Mouse (Mus musculus) natural killer cell, adult 2 months (primary cell): ENCODE measurements at regions not wholly inside any gene's neighbourhood (a gene's known extent, or its start where the extent isn't known, plus 50 kb on each side); places are given as distances from the start of the nearest gene placed in this dataset.

ENCODE experiments used
- DNase-seq, 2 experiments: peaks; one replicate each; pipeline ENCODE4 v3.0.0; 2022; ENCODE audit warnings: low spot score in 2 of 2

GRCm38 (mm10) chr13:59229111-59229541 lies 355.9 kb downstream of the Agtpbp1 start:
- no peak for DNase-seq

GRCm38 (mm10) chr13:59228059-59228830 lies 356.8 kb downstream of the Agtpbp1 start:
- DNase-seq: peak; percentile 13 to 27

DNA sequence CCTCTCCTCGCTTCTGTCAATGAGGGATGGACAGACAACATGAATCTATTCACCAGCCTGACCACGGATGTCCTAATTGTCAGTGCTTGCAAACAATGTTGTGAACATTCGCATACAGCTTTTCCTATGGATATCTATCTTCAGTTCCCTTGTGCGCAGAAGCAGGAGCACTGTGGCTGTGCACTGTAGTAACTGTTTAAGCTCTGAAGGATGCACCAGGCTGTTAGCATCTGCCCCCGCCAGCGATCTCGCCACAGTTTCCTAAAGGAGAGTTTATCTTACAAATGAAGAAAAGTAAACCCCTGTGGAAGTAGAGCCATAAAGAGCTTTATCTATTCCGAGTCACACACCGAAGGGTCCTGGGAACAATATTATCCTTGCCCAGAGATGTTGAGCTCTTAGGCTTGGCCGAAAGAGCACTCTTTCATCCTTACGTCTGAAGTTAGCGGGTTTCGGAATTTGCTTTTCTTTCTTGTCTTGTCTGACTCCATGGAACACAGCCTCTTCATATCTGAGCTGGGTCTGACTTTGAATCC lies 357.4 kb downstream of the Agtpbp1 start:
- no peak for DNase-seq

GRCm38 (mm10) chr13:59220587-59220986 lies 364.4 kb downstream of the Agtpbp1 start:
- no peak for DNase-seq

DNA sequence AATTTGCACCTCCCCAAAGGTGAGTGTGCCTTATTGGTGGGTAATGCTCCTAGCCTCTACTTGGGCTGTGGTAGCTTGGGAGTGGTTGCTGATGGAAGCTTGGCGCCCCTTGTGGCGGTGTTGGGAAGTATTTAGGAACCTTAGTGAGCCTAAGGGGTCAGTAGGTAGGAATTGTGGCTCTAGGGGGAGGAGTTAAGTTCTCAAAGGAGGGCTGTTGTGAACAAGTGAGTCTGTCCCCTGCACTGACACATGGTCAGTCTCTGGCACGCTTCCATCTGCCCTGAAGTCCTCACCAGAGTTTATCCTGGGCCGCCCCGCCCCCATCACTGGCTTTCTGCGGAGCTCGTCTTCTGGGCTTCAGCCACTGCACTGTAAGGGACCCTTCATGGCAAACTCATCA lies 364.9 kb downstream of the Agtpbp1 start:
- no peak for DNase-seq

DNA sequence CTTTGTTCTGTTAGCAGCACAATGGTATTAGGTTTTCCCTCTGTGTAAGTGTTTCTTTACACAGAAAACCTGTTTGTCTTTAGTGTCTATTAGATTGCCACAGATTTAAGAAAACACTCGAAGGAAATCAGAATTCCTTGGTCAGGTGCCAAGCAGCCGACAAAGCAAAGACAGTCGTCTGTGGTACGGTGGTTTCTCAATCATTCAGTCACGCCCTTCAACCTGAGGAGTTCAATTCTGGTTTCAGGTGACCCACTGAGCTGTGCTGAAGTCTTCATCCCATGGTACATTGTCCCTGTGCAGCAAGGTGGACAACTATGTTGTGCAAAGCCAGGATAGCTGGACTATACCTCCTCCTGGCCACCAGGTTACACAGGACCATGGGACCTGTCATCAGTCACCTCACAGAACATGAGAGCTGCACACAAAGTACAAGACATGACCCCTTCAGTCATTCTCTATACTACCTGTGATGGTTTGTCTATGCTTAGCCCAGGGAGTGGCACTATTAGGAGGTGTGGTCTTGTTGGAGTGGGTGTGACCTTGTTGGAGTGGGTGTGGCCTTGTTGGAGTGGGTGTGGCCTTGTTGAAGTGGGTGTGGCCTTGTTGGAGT lies 368.2 kb downstream of the Agtpbp1 start:
- DNase-seq: no peak

DNA sequence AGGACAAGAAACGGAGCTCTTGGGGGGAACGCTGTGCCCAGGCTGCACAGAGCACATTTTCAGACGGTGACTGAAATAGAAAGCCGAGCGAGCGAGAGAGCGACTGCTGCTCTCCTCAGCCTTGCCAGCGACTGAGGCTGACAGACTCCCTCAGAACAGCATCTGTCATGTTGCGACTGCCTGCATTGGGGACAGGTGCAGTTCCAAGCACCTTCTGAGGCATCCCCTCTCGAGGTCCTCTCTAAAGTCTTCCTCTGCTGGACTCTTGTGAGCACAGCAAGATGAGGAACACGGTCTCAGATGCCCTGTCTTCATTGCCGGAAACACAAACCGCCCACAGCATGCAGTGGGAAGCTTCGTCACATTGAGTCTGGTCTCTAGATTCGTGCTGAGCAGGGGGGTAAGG lies 372.7 kb downstream of the Agtpbp1 start:
- DNase-seq: no peak

DNA sequence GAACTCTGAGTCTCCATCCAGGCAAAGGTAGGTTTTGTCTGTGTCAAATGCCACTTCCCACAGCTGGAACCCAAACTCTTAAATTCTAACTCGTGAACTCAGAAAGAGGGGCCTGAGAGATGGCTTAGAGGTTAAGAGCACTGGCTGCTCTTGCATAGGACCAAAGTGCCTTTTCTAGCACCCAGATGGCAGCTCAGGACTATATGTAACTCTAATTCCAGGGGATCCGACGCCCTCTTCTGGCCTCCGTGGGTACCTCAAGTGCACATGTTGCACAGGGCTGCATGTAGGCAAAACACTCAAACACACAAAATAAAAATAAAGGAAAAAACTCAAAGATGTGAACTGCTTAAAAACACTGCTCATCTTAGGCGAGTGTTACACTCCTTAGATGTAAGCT lies 374.2 kb downstream of the Agtpbp1 start:
- DNase-seq: no peak

DNA sequence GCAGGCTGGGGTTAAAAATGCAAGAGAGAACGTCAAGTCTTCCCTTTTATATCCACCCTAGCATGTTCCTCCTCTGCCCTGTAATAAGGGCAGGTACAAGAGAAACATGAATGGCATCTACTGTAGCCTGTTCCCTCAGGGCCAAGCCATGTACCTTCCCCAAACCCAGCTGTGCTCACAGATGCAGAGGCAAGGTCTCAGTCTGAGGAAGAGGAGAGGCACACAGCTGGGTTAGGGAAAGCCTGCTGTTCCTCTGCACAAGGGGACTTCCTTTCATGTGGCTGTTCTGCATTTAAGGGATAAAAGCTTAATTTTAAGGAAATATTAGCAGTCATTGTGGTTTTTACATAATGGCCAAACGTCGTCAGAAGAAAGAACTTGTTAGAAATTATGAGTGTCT lies 378.8 kb downstream of the Agtpbp1 start:
- DNase-seq: no peak

- no peak for DNase-seq
These were observed 380.5 kb downstream of the Agtpbp1 start for GRCm38 (mm10) chr13:59204506-59204905.

DNA sequence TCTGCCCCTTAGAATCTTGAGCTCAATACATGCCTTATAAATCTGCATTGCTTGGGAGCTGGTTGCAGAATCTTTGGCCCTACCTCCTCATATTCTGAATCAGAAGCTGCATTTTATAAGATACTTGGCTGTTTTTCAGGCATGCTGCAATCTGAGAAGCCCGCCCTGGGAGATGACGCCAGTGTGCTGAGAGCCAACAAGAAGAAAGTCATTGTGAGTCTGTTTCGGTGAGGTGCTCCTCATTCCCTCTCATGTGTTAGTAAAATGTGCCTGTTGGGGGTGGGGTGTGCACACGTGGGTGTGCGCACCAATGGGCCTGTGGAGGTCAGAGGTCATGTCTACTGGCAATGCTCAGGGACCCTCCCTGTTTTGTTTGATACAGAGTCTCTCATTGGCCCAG lies 388.7 kb downstream of the Agtpbp1 start:
- DNase-seq: no peak

DNA sequence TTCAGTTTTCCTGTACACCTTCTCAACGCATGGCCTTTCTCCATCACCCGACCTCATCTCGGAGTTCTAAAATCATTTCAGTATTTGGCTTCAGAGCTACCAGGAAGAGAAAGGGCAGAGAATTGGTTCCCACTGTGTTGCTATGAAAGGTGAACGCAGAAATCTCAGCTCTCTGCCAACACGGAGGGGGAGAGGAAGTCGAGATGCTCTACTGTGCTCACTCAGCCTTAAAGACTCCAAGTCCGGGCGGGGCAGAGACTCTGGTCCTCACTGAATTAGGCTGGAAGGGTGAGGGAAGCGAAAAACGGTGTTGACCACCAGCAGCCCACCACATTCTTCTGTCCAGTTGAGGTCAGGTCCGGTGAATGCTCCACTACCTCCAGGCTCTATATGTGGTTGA lies 382.1 kb downstream of the Ntrk2 start:
- no peak for DNase-seq
